ENCODE assay signal across 10 mouse cellular contexts in the genomic region with DNA sequence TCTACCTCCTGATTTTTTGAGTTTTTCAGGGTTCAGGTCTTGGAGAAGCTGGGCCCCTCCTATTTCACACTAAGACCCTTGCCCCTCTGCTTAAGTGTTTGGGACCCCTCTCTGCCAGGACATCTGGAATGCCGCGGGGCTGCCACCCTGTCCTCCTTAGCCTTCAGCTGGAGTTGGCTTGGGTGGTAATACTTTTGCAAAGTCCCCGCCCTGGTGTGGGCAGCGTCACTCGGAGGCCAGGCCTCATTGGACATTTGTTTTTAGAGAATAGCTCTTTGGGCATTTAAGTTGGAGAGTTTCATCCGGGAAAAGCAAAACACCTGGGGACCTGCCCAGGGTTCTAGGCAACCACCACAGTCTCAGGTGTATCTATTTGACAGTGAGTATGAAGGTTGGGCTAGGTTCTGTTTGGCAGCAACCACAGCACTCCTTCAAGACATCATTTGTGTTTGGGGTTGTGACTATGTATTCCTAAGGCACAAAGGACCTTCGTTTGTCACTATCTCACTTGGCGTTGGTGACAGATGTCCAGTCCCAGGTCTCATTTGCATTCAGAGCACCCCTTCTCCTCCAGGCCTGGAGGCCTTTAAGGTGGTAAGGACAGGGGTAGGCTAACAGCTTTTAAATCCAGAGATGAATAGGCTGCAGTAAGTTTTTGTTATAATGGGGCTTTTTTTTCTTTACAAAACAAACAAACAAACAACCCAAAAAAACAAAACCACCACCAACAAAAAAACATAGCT. TPM values are rescaled to one million over a fixed set of nuclear protein-coding genes. Genes with fewer than 3 reads are reported as not detected.
A peak's percentile ranks its signal among the peaks of the same experiment; 100 is the strongest.
DNase-seq lines count a peak whose midpoint lies in the region; ATAC-seq and TF ChIP-seq lines count a peak whose summit lies in the region.
"Had no signal": no experiment of that assay in that cellular context is flagged by ENCODE, and none has a peak within 500 bp of the region (broad histone marks: within the 10 kb centered on the region; RNA-seq: fewer than 3 reads in every experiment).

No protein-coding gene starts in this region.

- no peak for ATAC-seq in heart, embryonic 15.5 days (replicated peaks; ENCODE audit: insufficient number of reproducible peaks, insufficient read depth, low FRiP score, low read depth)
- ATAC-seq in heart, postnatal 0 days (ENCODE audit: insufficient read depth, low read depth): no peak
- ATAC-seq in midbrain, embryonic 11.5 days (ENCODE audit: low FRiP score): peak; percentile 51

- peak overlapping the region; percentile 98 for H3K4me2 ChIP-seq in heart, embryonic 15.5 days
- peak overlapping the region; percentile 8 for H3K4me2 ChIP-seq in heart, postnatal 0 days (ENCODE audit: low read depth, low read length)
- peak overlapping the region; percentile 84 for H3K4me2 ChIP-seq in midbrain, embryonic 11.5 days

- no peak for TF ChIP-seq EP300 in heart, postnatal 0 days (IDR thresholded peaks at IDR 0.05; ENCODE audit: low read depth)

- H3K4me1 ChIP-seq in heart, embryonic 15.5 days (replicated peaks): peaks cover 64% of the 10 kb centered on the region
- peaks cover 93% of the 10 kb centered on the region for H3K4me1 ChIP-seq in embryonic facial prominence, embryonic 10.5 days
- H3K4me1 ChIP-seq in heart, postnatal 0 days (ENCODE audit: control insufficient read depth, insufficient read depth): peaks cover 27% of the 10 kb centered on the region
- H3K4me1 ChIP-seq in midbrain, embryonic 11.5 days (ENCODE audit: control insufficient read depth, insufficient read depth, low read length): peaks cover 60% of the 10 kb centered on the region

- no peak for DNase-seq in heart, postnatal 10 days
- no peak for DNase-seq in embryonic facial prominence, embryonic 10.5 days (ENCODE audit: low spot score)
- no peak for DNase-seq in heart, postnatal 0 days (ENCODE audit: low spot score)
- peak; percentile 93 for DNase-seq in midbrain, embryonic 11.5 days (ENCODE audit: low spot score, missing footprints)
- no peak for DNase-seq in ovary, adult 18-20 months (ENCODE audit: low spot score)
- DNase-seq in spleen, adult 12 weeks (ENCODE audit: low spot score): no peak
- DNase-seq in left cerebral cortex, adult 18-20 months (ENCODE audit: low spot score in 2 of 2): no peak
- DNase-seq: kidney, adult 18-20 months; lung, adult 2 months had no signal

- peak overlapping the region; percentile 80; the same call in 1 of the 2 replicates for H3K4me3 ChIP-seq in heart, embryonic 15.5 days
- peak overlapping the region; percentile 99 for H3K4me3 ChIP-seq in embryonic facial prominence, embryonic 10.5 days
- H3K4me3 ChIP-seq in heart, postnatal 0 days (ENCODE audit: low read depth, low read length): no peak overlapping the region
- H3K4me3 ChIP-seq in midbrain, embryonic 11.5 days (ENCODE audit: low read depth, low read length): peak overlapping the region; percentile 100

- intact Hi-C loops in heart, postnatal 10 days (cut with DNase I): loop anchor here (2.0 kb wide), 1 partner anchor 199 kb away; no protein-coding TSS in a partner anchor

- no peak overlapping the region for H3K27ac ChIP-seq in heart, embryonic 15.5 days
- peak overlapping the region; percentile 99 for H3K27ac ChIP-seq in embryonic facial prominence, embryonic 10.5 days (replicated peaks)
- H3K27ac ChIP-seq in heart, postnatal 0 days (ENCODE audit: low read depth): no peak overlapping the region
- peak overlapping the region; percentile 83 for H3K27ac ChIP-seq in midbrain, embryonic 11.5 days (ENCODE audit: low read depth, low read length)

- no peak for TF ChIP-seq CTCF in heart, postnatal 0 days (IDR thresholded peaks at IDR 0.05; ENCODE audit: low read depth)

- 0 out of 2 replicates have a peak, but pooled peaks cover 2% of the 10 kb centered on the region for H3K36me3 ChIP-seq in heart, embryonic 15.5 days
- H3K36me3 ChIP-seq in embryonic facial prominence, embryonic 10.5 days (replicated peaks): peaks cover 88% of the 10 kb centered on the region
- peaks cover 18% of the 10 kb centered on the region for H3K36me3 ChIP-seq in heart, postnatal 0 days (replicated peaks; ENCODE audit: control insufficient read depth, insufficient read depth, low read length)
- H3K36me3 ChIP-seq in midbrain, embryonic 11.5 days (ENCODE audit: control insufficient read depth, insufficient read depth, low read length): peaks cover 24% of the 10 kb centered on the region

- 64% methylated on average over 8 of the region's 8 CpGs for WGBS in heart, embryonic 15.5 days
- WGBS in embryonic facial prominence, embryonic 10.5 days: 57% methylated on average over 8 of the region's 8 CpGs
- WGBS in heart, postnatal 0 days: 66% methylated on average over 8 of the region's 8 CpGs
- 26% methylated on average over 8 of the region's 8 CpGs for WGBS in midbrain, embryonic 11.5 days

- peaks cover 37% of the 10 kb centered on the region for H3K27me3 ChIP-seq in heart, embryonic 15.5 days
- peaks cover 30% of the 10 kb centered on the region for H3K27me3 ChIP-seq in embryonic facial prominence, embryonic 10.5 days (replicated peaks; ENCODE audit: low read depth, poor library complexity, severe bottlenecking)
- peaks cover 53% of the 10 kb centered on the region for H3K27me3 ChIP-seq in heart, postnatal 0 days (ENCODE audit: control insufficient read depth, insufficient read depth, low read length)
- H3K27me3 ChIP-seq in midbrain, embryonic 11.5 days (ENCODE audit: control insufficient read depth, insufficient read depth, low read length): no peaks in the 10 kb centered on the region

- 0 out of 2 replicates have a peak overlapping the region, but pooled peaks have one; percentile 26 for H3K9ac ChIP-seq in heart, embryonic 15.5 days
- no peak overlapping the region for H3K9ac ChIP-seq in heart, postnatal 0 days (replicated peaks; ENCODE audit: low read depth, low read length)
- H3K9ac ChIP-seq in midbrain, embryonic 11.5 days (ENCODE audit: low read length): peak overlapping the region; percentile 100

- H3K9me3 ChIP-seq in heart, embryonic 15.5 days (replicated peaks): no peaks in the 10 kb centered on the region
- no peaks in the 10 kb centered on the region for H3K9me3 ChIP-seq in embryonic facial prominence, embryonic 10.5 days
- H3K9me3 ChIP-seq in heart, postnatal 0 days (replicated peaks; ENCODE audit: control insufficient read depth, low read length): no peaks in the 10 kb centered on the region
- no peaks in the 10 kb centered on the region for H3K9me3 ChIP-seq in midbrain, embryonic 11.5 days (ENCODE audit: control insufficient read depth, low read length)

RNA-seq across cellular contexts. Expression of gene Mn1, which starts 5.1 kb away (rescaled TPM):
- polyA plus RNA-seq in heart, embryonic 15.5 days (2015; fragmentation: Nextera tagmentation; extraction: Ambion mirVana): 6.4 and 7.7 TPM in 2 replicates
- total RNA-seq in heart, postnatal 10 days (2021): 10 to 100 TPM; 17.5 to 18.9 TPM
- 44.3 and 49.5 TPM in 2 replicates for polyA plus RNA-seq in embryonic facial prominence, embryonic 10.5 days (2016; fragmentation: Nextera tagmentation; extraction: Ambion mirVana)
- total RNA-seq in heart, postnatal 0 days (2014; rRNA removed; ENCODE audit: low replicate concordance): 11.0 and 16.4 TPM in 2 replicates
- 3.9 and 4.5 TPM in 2 replicates for polyA plus RNA-seq in heart, postnatal 0 days (2015; fragmentation: Nextera tagmentation; extraction: Ambion mirVana)
- polyA plus RNA-seq in midbrain, embryonic 11.5 days (2014; fragmentation: Nextera tagmentation; extraction: Ambion mirVana): 42.0 and 46.2 TPM in 2 replicates
- 10 to 100 TPM; 65.8 to 70.9 TPM for total RNA-seq in left cerebral cortex, adult 18-20 months (2021)

Comparison
In these comparisons a context has a peak if more than half of its experiments do, and no peak if none do; other contexts are left out.
1. H3K27ac ChIP-seq: peak in embryonic facial prominence, embryonic 10.5 days (single experiment) and midbrain, embryonic 11.5 days (single experiment); none in heart, embryonic 15.5 days (single experiment) and heart, postnatal 0 days (single experiment).
2. H3K4me2 ChIP-seq: peak in every context shown above with its lines; median percentile 98 in heart, embryonic 15.5 days; 84 in midbrain, embryonic 11.5 days; 8 in heart, postnatal 0 days.